Mouse (Mus musculus) olfactory bulb, adult 2 months (tissue): ENCODE measurements at regions not wholly inside any gene's neighbourhood (a gene's known extent, or its start where the extent isn't known, plus 50 kb on each side); places are given as distances from the start of the nearest gene placed in this dataset.

ENCODE experiments used
- CTCF ChIP-seq: fragments of 200-500 bp; IDR thresholded peaks from 2 replicates; pipeline ENCODE4 v1.5.1; 2012; ENCODE audit warnings: low read depth, mild to moderate bottlenecking, low read length, moderate library complexity; ENCODE audit not compliant: insufficient read depth
- POLR2A ChIP-seq: fragments of 200-500 bp; IDR thresholded peaks from 2 replicates; pipeline ENCODE4 v1.6.1; 2012; ENCODE audit warnings: mild to moderate bottlenecking, low read depth, low read length, moderate library complexity; ENCODE audit not compliant: insufficient read depth

DNA sequence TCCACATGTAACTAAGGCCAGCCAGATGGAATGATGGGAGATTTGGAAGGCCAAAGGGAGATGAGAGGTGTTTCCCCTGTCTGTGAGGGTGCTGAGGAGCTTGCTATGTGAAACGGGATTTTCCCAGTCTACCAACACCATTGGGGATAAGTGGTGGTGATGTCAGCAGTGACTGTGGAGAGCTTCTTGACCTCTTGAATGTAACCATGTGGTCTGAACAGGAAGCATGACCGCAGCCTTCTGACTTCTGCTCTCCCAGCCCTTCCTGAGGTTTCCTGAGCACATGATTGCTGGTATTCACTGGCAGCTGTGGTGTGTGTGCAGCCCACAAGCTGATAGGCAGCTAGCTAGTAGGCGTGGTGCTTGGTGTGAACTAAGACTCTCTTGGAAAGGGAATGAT lies 58.8 kb upstream of the Nfe2l2 start:
- no peak for TF ChIP-seq CTCF
- TF ChIP-seq POLR2A = no peak
